Mouse (Mus musculus) kidney, adult 2 months (tissue): ENCODE measurements around the gene Tmem81. TPM values are rescaled to one million over a fixed set of nuclear protein-coding genes. Genes with fewer than 3 reads are reported as not detected.

Source experiments
- DNase-seq: peaks from one replicate; pipeline ENCODE4 v3.0.0; 2021
- H3K27ac ChIP-seq: fragments of 200-500 bp; 2 replicates; pipeline ENCODE4 v1.5.1; 2012; ENCODE audit warnings: low read depth, low read length, control low read depth, inconsistent platforms; ENCODE audit not compliant: insufficient read depth
- H3K27me3 ChIP-seq: fragments of 200-500 bp; replicated peaks from 2 replicates; pipeline ENCODE4 v1.6.1; 2012; ENCODE audit warnings: mild to moderate bottlenecking, moderate library complexity, low read length, inconsistent platforms; ENCODE audit not compliant: control insufficient read depth, insufficient read depth
- H3K36me3 ChIP-seq: fragments of 200-500 bp; 2 replicates; pipeline ENCODE4 v1.6.1; 2012; ENCODE audit warnings: mild to moderate bottlenecking, moderate library complexity, low read length, inconsistent platforms; ENCODE audit not compliant: control insufficient read depth, insufficient read depth
- H3K4me1 ChIP-seq: fragments of 200-500 bp; 2 replicates; pipeline ENCODE4 v1.6.1; 2011; ENCODE audit warnings: low read length; ENCODE audit not compliant: control insufficient read depth, insufficient read depth
- H3K4me3 ChIP-seq: fragments of 200-500 bp; 2 replicates; pipeline ENCODE4 v1.5.1; 2011; ENCODE audit warnings: mild to moderate bottlenecking, low read depth, low read length, control low read depth; ENCODE audit not compliant: insufficient read depth
- CTCF ChIP-seq: fragments of 200-500 bp; conservative IDR thresholded peaks from 2 replicates; pipeline ENCODE4 v1.5.1; 2011; ENCODE audit warnings: low read depth, mild to moderate bottlenecking, control low read depth, low read length, moderate library complexity, mixed read lengths; ENCODE audit not compliant: insufficient read depth, insufficient read length
- POLR2A ChIP-seq: fragments of 200-500 bp; IDR thresholded peaks from one replicate; pipeline ENCODE4 v1.6.1; 2011; ENCODE audit warnings: low read depth, low read length, control low read depth
- WGBS: fragments of 180-500 bp; shearing (Covaris S2); methylation state at CpG from one replicate; pipeline ENCODE4 v1.1.7; 2018; 5-methylcytosine and 5-hydroxymethylcytosine counted together
- polyA plus RNA-seq: library from polyadenylated mRNA; depleted of rRNA; stranded (reverse); fragments of >200 nt; gene quantifications from 2 replicates; pipeline ENCODE4 v1.2.3, GENCODE M21; 2012

Gene Tmem81
- polyA plus RNA-seq, 1 experiment: 2.0 TPM

DNA sequence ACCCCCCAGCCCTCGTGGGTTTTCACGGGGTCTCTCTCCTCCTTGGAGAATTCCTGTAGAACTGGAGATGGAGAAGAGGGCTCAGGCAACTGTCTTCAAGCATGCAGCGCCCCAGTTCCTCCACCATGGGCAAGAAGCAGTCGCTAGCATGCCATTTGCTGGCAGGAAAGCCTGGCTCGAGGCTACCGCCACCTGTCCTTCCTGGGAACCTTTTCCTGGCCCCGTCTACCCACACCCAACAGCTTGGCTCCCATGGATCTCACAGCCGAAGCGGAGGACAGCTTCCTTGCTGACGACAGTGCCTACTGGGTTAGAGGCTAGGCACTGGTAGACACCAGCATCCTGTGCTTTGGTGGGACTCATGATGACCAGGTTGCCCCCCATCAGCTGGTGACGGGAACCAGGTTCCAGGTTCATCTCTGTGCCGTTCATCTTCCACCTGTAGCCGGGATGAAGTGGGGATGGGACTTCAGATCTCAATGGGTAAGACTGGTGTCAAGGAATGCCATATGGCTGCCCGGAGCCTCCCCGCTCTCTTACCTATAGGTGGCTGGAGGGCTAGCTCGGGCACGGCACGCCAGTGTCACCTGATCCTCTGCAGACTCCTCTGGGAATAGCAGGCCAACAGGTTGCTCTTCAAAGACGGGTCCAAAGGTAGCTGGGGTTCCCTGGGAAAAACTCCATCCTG, 22.8 kb downstream of the Tmem81 start:
- Histone ChIP-seq H3K36me3 (no peaks in the 10 kb centered on the region), H3K27me3 (no peaks in the 10 kb centered on the region), H3K27ac (no peak overlapping the region), H3K4me1 (no peaks in the 10 kb centered on the region), H3K4me3 (no peak overlapping the region)
- no peak for TF ChIP-seq POLR2A
- TF ChIP-seq CTCF: no peak
- 85% methylated on average over 19 of the region's 19 CpGs for WGBS
- no peak for DNase-seq

DNA sequence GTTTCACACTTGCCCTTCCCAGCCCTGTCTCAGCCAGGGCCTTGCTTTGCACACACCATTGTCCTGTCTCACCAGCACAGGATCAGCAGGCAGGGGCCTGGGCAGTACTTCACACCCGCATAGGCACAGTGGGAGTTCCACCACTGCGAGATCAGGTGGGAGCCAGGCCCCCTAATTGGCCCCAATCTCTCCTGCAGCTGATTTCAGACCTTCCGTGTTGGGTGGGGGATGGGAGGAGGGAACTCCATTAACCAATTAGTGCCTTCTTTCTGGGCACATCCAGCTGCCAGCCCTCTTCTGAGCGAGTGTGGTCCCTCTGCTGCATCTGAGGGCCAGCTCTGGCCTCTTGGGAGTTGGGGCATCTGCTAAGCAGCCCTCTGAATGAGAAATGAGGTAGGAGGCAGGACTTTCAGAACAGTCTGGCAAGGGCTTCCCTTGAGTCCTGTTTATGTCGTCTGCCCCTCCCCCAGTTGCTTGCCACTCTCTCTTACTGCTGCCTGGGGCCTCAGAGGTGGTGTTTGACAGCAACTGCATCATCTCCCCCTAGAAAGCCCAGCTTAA, 24.7 kb downstream of the Tmem81 start:
- no peak overlapping the region for H3K4me3 ChIP-seq
- 31% methylated on average over 5 of the region's 5 CpGs for WGBS
- H3K4me1 ChIP-seq: no peaks in the 10 kb centered on the region
- no peaks in the 10 kb centered on the region for H3K36me3 ChIP-seq
- no peak for TF ChIP-seq POLR2A
- TF ChIP-seq CTCF: no peak
- no peak overlapping the region for H3K27ac ChIP-seq
- DNase-seq: no peak
- H3K27me3 ChIP-seq: no peaks in the 10 kb centered on the region

DNA sequence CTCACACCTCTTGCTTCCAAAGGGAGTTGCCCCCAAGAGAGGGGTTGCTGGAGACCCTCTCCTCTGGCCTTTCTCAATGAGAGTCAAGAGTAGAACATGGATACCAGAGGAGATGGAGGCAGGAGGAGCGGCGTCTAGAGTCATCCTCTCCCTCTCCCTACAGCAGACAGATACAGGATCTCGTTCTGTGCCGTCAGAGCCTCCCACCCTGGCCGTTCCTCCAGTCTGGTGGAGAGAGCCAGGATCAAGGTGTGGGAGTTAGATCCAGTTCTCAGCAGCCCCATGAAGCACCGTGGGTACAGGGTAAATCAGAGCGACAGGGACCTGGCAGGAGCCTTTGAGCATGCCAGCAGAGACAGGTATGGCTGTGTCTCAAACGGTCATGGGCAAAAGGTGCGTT, 26.5 kb downstream of the Tmem81 start:
- H3K4me1 ChIP-seq: no peaks in the 10 kb centered on the region
- H3K27me3 ChIP-seq: no peaks in the 10 kb centered on the region
- H3K4me3 ChIP-seq: no peak overlapping the region
- DNase-seq: no peak
- WGBS: 62% methylated on average over 9 of the region's 9 CpGs
- no peaks in the 10 kb centered on the region for H3K36me3 ChIP-seq
- no peak overlapping the region for H3K27ac ChIP-seq
- no peak for TF ChIP-seq CTCF
- TF ChIP-seq POLR2A: no peak

DNA sequence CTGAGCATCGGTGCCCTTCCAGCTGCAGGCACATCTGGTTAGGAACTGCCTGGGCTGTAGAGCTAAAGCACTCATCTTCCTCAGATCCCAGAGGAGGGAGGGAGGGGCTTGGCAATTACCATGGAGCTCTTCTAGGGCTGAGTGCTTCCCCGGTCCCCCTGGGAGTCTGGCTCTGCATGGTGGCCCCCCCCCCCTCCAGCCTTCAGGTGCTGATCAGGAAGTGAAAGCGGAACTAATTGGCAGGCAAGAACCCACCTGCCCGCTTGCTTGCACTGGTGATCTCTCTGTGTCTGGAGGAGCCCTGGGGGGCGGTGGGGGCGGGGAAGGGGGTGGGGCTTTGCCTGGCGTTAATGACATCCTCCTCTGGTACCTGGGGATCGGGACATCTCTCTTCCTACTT, 27.8 kb downstream of the Tmem81 start:
- 14% methylated on average over 8 of the region's 8 CpGs for WGBS
- Histone ChIP-seq H3K36me3 (no peaks in the 10 kb centered on the region), H3K4me1 (no peaks in the 10 kb centered on the region), H3K27ac (no peak overlapping the region), H3K4me3 (no peak overlapping the region), H3K27me3 (no peaks in the 10 kb centered on the region)
- TF ChIP-seq CTCF (no peak), POLR2A (no peak)
- no peak for DNase-seq

DNA sequence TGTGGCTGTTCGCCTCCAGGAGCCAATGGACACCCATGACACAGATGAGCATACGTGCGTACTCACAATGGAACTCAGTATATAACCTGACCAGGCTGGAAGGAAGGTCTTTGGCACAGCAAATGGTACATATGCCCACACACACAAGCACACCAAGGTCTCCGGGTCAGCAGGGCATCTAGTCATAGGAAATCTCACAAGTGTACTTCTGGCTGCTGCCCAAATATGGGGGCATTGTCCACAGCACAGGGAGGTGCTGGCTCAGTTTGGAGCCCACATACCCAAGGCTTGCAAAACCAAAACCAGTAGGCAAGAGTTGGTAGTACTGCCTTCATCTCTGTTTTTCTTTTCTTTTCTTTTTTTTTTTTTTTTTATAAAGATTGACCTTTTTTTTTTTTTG, 29.5 kb downstream of the Tmem81 start:
- Histone ChIP-seq H3K4me3 (no peak overlapping the region), H3K4me1 (no peaks in the 10 kb centered on the region), H3K36me3 (no peaks in the 10 kb centered on the region), H3K27me3 (no peaks in the 10 kb centered on the region), H3K27ac (no peak overlapping the region)
- TF ChIP-seq POLR2A (no peak), CTCF (no peak)
- 89% methylated on average over 4 of the region's 4 CpGs for WGBS
- no peak for DNase-seq

DNA sequence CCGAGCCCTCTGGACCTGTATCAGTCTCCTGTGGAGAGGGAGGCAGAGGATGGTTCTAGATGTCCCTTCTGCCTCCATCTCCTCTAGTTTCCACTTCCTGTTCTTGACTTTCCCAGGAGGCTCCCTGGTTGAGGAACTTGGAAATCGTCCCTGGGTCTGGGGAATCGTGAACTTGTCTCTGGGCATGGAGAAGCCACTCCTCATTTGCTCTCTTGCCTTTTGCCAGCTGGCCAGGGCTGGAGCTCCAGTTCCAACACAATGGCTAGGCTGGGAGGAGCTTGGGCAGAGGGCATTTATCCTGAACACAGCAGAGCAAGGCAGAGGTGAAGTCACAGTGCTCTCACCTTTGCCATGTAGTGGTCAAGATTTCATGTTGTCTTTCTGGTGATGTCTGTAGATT, 30.4 kb downstream of the Tmem81 start:
- Histone ChIP-seq H3K4me3 (no peak overlapping the region), H3K27me3 (no peaks in the 10 kb centered on the region)

DNA sequence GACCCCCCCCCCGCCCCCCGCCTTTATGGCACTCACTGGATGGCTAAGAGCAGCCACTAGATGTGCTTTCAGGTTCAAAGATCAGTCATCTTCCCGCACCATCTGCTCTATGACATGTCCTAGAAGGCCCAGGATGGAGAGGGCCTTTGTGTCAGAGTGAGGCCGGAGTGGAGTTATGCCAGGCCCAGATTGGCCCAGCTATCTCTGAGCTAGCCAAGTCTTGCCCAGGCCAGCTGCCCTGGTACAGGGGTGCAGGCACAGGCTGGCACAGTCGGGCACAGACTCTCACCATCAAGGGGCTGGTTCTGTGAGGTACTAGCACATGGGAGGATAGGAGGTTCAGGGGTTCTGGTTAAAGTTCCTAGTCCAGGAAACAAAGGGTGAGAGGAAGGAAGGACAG, 31.7 kb downstream of the Tmem81 start:
- Histone ChIP-seq H3K4me1 (no peaks in the 10 kb centered on the region), H3K27me3 (0 out of 2 replicates have a peak, but pooled peaks cover 2% of the 10 kb centered on the region), H3K4me3 (no peak overlapping the region), H3K36me3 (no peaks in the 10 kb centered on the region), H3K27ac (no peak overlapping the region)
- TF ChIP-seq POLR2A (no peak), CTCF (no peak)
- no peak for DNase-seq
- WGBS: 73% methylated on average over 5 of the region's 5 CpGs

More for the DNA sequence above, 30.4 kb downstream of the Tmem81 start:
- H3K4me1 ChIP-seq: no peaks in the 10 kb centered on the region
- no peak overlapping the region for H3K27ac ChIP-seq
- no peak for DNase-seq
- no peak for TF ChIP-seq CTCF
- no peak for TF ChIP-seq POLR2A
- 75% methylated on average over 3 of the region's 3 CpGs for WGBS
- no peaks in the 10 kb centered on the region for H3K36me3 ChIP-seq
